7 mouse cellular contexts compared by ENCODE assay signal in genomic region chr17:8147439-8148316, GRCm38 (mm10). TPM values are rescaled to one million over a fixed set of nuclear protein-coding genes. Genes with fewer than 3 reads are reported as not detected.
A peak's percentile ranks its signal among the peaks of the same experiment; 100 is the strongest.
DNase-seq lines count a peak whose midpoint lies in the region; ATAC-seq and TF ChIP-seq lines count a peak whose summit lies in the region.
"Not testable (repeated sequence)": the region's sequence is repeated elsewhere in the genome, so short reads cannot be mapped to it uniquely, and the experiment has no call there.

Gm49673 (minus strand) TSS chr17:8147788.
Rnaset2a (minus strand) TSS chr17:8148097.

- H3K9ac ChIP-seq in hindbrain, postnatal 0 days (replicated peaks; ENCODE audit: low read length): not testable (repeated sequence)
- H3K9ac ChIP-seq in limb, embryonic 13.5 days: peak within 1 kb of the TSS; percentile 68

- not testable (repeated sequence) for H3K36me3 ChIP-seq in hindbrain, postnatal 0 days (ENCODE audit: insufficient read depth, low read length); limb, embryonic 13.5 days; small intestine, adult 2 months (ENCODE audit: control insufficient read depth, insufficient read depth, low read length)

- not testable (repeated sequence) for TF ChIP-seq CTCF in hindbrain, postnatal 0 days (IDR thresholded peaks at IDR 0.05; ENCODE audit: low read depth); small intestine, adult 2 months (IDR thresholded peaks at IDR 0.05; ENCODE audit: extremely low read depth, insufficient read length, insufficient replicate concordance, low read depth, low read length)

- not testable (repeated sequence) for H3K4me1 ChIP-seq in hindbrain, postnatal 0 days (ENCODE audit: insufficient read depth, low read length); limb, embryonic 13.5 days; small intestine, adult 2 months (ENCODE audit: control insufficient read depth, insufficient read depth, insufficient read length, low read length)

- not testable (repeated sequence) for TF ChIP-seq POLR2A in small intestine, adult 2 months (IDR thresholded peaks at IDR 0.05; ENCODE audit: low read depth, low read length)

- not testable (repeated sequence) for H3K9me3 ChIP-seq in hindbrain, postnatal 0 days (ENCODE audit: low read length); limb, embryonic 13.5 days

- H3K27me3 ChIP-seq in hindbrain, postnatal 0 days (ENCODE audit: insufficient read depth, low read length); limb, embryonic 13.5 days; small intestine, adult 2 months (ENCODE audit: control insufficient read depth, insufficient read depth, low read length): not testable (repeated sequence)

- peak within 1 kb of the TSS; percentile 44 for H3K4me3 ChIP-seq in hindbrain, postnatal 0 days (ENCODE audit: low read length)
- H3K4me3 ChIP-seq in limb, embryonic 13.5 days: peak within 1 kb of the TSS; percentile 55
- H3K4me3 ChIP-seq in small intestine, adult 2 months (ENCODE audit: low read depth, low read length): peak within 1 kb of the TSS; percentile 82

- H3K4me2 ChIP-seq in hindbrain, postnatal 0 days (ENCODE audit: low read depth, low read length): peak within 1 kb of the TSS; percentile 56
- peak within 1 kb of the TSS; percentile 58 for H3K4me2 ChIP-seq in limb, embryonic 13.5 days (replicated peaks)

- WGBS in hindbrain, postnatal 0 days: 2% methylated on average over 33 of the region's 67 CpGs
- WGBS in limb, embryonic 13.5 days: under 1% methylated on average over 46 of the region's 67 CpGs
- under 1% methylated on average over 57 of the region's 67 CpGs for WGBS in small intestine, adult 2 months

- peak; percentile 95 for ATAC-seq in activated CD4-positive, CD25-positive, alpha-beta regulatory T cell, adult 4 months
- ATAC-seq in hindbrain, postnatal 0 days: peak; percentile 97
- ATAC-seq in limb, embryonic 13.5 days (ENCODE audit: low FRiP score, low read depth): peak; percentile 98

- not testable (repeated sequence) for H3K27ac ChIP-seq in hindbrain, postnatal 0 days; limb, embryonic 13.5 days
- peak within 1 kb of the TSS; percentile 39 for H3K27ac ChIP-seq in small intestine, adult 2 months (ENCODE audit: insufficient read depth, low read depth, low read length)

- DNase-seq in embryo, embryonic 11 days: peak; percentile 41
- peak; percentile 32 for DNase-seq in gastrocnemius, postnatal 25 days
- peak; percentile 7 for DNase-seq in hindbrain, postnatal 0 days (ENCODE audit: low spot score)
- DNase-seq in mesoderm, embryonic 11.5 days (ENCODE audit: low read depth, low spot score): peak; percentile 68

RNA-seq across cellular contexts. Expression of gene Gm49673, which starts in this region (rescaled TPM):
- polyA plus RNA-seq in activated CD4-positive, CD25-positive, alpha-beta regulatory T cell, adult 4 months (2017; shearing (Covaris generic)): under 1 TPM; 0.20 to 0.38 TPM
- under 1 TPM in 1 of 2 experiments, not detected in 1; 0.38 TPM for total RNA-seq in gastrocnemius, postnatal 25 days (2021)
- 1.6 and 6.0 TPM in 2 replicates for total RNA-seq in hindbrain, postnatal 0 days (2014; rRNA removed)
- 0.35 and 0.79 TPM in 2 replicates for polyA plus RNA-seq in hindbrain, postnatal 0 days (2015; fragmentation: Nextera tagmentation; extraction: Ambion mirVana)
- polyA plus RNA-seq in limb, embryonic 13.5 days (2015; fragmentation: Nextera tagmentation; extraction: Ambion mirVana): 0.08 and 0.22 TPM in 2 replicates
- 1.1 and 1.8 TPM in 2 replicates for polyA plus RNA-seq in small intestine, adult 2 months (2012; rRNA removed)

RNA-seq across cellular contexts. Expression of gene Rnaset2a, which starts in this region (rescaled TPM):
- 10 to 100 TPM; 50.4 to 72.2 TPM for polyA plus RNA-seq in activated CD4-positive, CD25-positive, alpha-beta regulatory T cell, adult 4 months (2017; shearing (Covaris generic))
- 10 to 100 TPM; 13.0 to 14.8 TPM for total RNA-seq in gastrocnemius, postnatal 25 days (2021)
- 13.7 and 26.9 TPM in 2 replicates for total RNA-seq in hindbrain, postnatal 0 days (2014; rRNA removed)
- 24.0 and 25.4 TPM in 2 replicates for polyA plus RNA-seq in hindbrain, postnatal 0 days (2015; fragmentation: Nextera tagmentation; extraction: Ambion mirVana)
- 24.4 and 24.9 TPM in 2 replicates for polyA plus RNA-seq in limb, embryonic 13.5 days (2015; fragmentation: Nextera tagmentation; extraction: Ambion mirVana)
- polyA plus RNA-seq in small intestine, adult 2 months (2012; rRNA removed): 32.0 and 48.6 TPM in 2 replicates

Comparison
In these comparisons a context has a peak if more than half of its experiments do, and no peak if none do; other contexts are left out.
1. DNase-seq: peak in every context shown above with its lines; median percentile 68 in mesoderm, embryonic 11.5 days; 41 in embryo, embryonic 11 days; 32 in gastrocnemius, postnatal 25 days; 7 in hindbrain, postnatal 0 days.